Mouse (Mus musculus): ENCODE results near the gene Rnf144b. TPM values are rescaled to one million over a fixed set of nuclear protein-coding genes. Genes with fewer than 3 reads are reported as not detected.

Rnf144b gene
- polyA plus RNA-seq, 2 experiments from 2014 or later, result 0.07 TPM; not detected in 1

DNA sequence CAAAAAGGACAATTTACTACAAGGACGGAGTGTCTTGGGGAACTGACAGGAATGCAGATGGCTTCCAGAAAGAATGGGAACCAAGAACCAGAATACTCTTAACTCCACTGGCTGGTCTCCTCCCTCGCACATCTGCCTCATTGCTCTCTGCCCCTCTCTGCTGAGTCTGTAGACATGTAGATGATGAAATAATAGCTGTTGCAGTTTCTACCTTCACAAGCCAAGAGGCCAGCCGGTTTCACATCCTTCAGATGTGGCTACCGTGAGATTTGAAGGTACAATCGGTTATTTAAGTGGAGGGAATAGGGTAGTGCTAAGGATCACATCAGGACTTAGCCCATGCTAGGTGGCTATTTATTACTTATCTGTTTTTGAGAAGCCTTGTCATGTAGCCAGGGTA lies 59.9 kb downstream of the Rnf144b start:
- no peak for ATAC-seq

DNA sequence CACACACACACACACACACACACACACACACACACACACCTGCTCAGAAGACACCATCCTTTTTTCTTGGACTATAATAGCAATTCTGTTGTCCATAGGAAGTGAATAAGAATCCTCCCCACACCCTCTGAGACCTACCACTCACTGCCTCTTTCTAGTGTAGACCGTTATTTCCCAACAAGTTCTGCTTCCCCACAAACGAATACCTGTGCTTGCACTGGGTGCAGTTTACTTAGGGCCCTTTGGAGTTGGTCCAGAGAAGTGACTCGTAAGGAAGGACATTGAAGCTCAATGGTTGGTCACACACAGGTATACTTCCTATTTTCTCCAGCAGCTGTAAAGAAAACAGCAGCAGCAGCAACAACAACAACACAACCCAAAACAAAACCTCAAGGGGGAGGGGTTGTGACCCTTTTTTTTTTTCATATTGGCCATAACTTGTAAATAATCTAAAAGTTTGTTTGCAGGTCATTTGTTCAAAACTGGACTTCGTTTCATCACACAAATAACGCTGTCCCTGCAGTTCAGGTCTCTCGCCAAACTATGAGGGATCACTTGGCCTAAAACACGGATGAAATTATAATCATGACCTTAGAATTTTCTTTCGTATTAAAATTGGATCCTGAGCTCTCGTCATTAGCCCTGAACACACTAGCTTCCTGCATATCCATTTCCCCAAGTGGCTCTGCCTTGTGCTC lies 60.7 kb downstream of the Rnf144b start:
- ATAC-seq, result no peak

DNA sequence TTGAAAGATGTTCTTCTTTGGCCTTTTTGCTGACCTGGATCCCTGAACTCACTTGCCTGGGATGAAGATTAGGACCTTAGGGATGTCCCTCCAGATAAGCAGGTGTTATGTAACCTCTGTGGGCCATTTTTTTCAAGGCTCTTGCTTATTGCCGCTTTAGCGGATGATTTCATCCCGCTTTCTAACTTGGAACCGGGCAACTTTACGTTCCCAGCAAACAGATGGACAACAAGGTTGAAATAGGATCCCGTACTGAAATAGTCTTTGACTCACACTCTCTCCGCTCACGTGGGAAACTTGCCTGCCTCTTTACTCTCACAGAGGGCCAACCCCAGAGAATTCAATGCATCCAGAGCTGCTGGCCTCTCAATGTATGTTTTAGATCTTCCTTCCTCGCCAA lies 61.3 kb downstream of the Rnf144b start:
- ATAC-seq, result no peak

DNA sequence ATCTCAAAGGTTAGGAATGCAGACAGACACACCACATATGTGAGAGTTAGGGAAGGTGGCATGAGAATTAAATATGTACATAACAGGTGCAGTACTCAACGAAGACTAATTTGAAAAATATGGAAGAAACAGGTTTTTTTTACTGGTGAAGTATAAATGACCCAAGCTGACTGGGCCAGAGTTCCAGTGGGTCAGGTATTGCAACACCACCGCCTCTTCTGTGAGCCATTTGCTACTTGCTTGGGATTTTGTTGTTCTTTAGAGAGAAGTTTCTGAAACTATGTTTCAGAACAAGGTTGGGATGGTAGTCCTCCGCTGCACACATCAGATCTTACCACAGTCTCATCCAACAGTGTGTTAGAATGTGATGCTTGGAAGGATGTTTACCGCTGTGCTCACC lies 65.4 kb downstream of the Rnf144b start:
- no peak for ATAC-seq

DNA sequence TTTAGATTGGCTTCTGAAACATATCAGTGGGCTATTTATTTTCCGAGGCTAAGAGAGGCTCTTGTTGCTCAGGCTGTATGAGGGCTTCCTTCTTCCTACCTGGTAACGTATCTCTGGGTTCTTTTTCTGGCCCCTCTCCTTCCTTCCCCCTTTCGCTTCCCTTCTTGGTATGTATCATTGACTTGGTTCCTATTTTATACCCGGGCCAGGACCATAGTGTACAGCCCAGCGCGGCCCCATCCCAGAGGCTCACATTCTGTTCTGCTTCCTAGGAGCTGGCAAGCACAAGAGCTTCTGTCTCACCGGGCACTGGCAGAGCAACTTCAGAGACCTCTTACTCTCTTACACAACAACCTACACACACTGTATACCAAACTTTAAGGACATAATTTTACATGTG lies 67.5 kb downstream of the Rnf144b start:
- ATAC-seq, result no peak

DNA sequence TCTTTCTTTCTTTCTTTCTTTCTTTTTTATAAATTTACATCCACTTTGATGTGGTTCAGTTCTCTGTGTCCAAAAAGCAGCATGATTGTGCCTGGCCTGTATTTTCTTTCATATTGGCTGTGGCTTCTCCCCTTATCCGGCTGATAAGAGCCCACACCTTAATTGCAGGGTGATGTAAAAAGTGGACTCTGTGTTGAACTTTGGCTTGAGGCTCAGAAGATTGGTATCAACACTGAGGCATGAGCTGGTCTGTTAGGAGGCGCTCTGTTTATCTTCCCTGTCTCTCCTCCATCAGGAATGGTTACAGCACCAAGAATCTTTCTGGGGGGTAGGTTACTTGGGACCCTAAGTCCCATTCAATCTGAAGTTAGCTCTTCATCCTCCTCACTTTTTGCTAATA lies 69.7 kb downstream of the Rnf144b start:
- no peak for ATAC-seq

DNA sequence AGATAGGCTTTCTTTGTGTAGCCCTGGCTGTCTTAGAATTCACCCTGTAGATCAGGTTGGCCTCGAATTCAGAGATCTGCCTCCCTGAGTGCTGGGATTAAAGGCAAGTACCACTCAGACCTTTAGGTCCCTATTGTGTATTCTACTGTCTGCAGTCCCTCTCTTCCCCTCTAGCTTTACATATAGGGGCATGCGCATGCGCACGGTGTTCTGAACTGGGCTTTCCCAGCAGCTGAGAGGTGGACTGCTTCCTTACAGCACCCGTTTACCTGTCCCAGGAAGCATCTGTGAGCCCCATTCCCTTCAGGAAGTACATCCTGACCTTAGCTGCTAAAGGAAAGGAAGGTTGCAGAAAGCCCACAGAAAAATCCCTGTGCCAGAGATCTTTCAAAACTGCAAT lies 70.3 kb downstream of the Rnf144b start:
- ATAC-seq, result no peak

DNA sequence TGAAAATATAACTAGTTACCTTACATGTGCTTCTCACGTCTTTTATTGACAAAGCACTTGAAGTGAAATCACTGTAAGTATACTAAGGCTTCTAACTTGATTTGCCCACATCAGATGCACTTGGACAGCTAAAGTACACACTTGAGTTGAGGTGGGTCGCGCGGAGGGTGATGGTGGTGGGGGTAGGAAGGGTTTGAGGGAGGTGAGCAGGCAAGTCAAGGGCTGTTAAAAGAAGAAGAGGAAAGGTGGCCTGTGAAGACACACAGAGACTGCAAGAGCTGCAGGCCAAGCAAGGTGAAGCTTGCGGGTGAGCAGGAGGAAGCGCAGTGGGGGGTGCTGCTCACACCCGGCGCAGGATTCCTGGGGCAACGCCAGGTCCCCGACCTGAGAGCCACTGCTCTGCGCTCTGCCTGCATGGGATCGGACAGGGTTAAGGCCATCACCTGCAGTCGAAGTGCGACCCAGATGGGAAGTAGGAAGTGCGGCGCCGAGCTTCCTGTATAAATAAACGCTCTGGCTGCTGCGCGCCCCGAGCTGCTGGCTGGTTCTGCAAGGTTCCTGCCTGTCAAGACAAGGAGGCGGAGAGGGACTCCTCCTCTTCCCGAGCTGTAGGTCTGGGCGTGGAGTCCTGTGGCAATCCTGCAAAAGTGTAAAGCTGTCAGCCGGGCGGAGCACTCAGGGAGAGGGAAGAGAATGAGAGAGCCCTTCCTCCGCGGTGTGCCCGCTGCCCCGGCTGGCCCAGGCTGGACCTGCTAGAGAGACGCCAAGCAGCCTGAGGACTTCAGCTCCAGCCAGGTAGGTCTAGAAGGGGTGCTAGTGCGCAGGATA lies 71.1 kb downstream of the Rnf144b start:
- ATAC-seq, result no peak

DNA sequence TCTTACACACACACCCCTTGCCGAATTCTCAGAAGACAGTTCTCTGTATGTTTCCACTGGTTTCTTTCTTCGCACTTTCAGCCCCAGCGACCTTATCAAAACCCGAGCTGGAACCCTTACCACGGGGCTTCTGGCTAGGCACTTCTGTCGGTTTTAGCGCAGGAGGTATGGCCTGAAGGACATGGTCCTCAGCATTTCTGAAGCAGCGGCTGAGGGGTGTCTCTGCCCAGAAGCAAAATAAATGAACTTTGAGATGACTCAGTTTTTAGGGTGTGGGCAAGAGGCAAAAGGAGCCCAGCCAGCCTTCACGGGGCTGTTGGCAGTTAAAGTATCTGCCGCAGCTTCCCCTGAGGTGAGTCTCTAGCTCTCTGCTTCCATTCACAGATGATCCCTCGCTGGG lies 72.2 kb downstream of the Rnf144b start:
- no peak for ATAC-seq

DNA sequence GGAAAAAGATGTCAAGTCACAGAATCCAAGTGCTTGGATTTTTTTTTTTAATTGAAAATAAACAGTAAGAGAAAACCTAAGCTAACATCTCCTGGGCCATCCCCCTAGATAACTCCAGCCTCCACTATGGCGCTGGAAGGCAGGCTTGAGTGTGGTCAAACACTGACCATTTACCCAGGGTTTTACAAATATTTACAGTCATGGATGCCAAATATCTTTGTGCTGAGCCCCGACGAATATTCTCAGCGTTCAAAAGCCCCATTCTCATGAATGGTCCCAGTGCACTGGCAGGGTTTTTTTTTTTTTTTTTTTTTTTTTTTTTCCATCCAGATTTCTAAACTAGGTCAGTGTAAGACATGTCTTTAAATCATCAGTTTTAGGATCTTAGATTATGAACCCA lies 73.0 kb downstream of the Rnf144b start:
- ATAC-seq, result no peak

DNA sequence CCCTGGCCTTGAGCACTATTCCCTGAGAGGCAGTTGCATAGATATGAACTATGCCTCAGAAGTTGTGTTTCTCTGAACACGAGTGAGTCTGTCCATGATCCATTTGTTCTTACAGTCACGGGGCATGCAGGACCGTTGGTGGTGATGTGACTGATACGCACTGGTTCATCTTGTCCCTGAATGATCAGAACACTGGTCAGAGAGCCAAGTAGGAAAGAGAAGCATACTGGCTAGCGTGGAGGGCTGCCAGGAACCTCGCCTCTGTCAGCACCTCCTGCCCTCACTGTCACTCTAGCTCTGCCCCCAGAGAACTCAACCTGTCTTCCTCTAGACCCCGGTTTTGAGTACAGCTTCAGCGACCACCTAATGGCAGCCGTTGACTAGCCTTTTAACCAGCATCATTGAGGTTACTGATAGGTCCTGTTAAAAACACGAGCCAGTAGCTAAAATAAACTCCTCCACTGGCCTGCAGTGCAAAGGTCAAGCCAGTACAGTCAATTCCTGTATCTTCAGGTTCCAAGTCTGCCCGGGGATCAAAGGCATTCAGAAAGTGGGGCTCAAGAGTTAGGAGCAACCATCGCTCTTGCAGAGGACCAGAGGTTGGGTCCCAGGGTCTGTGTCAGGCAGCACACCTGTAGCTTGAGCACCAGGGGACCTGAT lies 77.7 kb downstream of the Rnf144b start:
- no peak for ATAC-seq

DNA sequence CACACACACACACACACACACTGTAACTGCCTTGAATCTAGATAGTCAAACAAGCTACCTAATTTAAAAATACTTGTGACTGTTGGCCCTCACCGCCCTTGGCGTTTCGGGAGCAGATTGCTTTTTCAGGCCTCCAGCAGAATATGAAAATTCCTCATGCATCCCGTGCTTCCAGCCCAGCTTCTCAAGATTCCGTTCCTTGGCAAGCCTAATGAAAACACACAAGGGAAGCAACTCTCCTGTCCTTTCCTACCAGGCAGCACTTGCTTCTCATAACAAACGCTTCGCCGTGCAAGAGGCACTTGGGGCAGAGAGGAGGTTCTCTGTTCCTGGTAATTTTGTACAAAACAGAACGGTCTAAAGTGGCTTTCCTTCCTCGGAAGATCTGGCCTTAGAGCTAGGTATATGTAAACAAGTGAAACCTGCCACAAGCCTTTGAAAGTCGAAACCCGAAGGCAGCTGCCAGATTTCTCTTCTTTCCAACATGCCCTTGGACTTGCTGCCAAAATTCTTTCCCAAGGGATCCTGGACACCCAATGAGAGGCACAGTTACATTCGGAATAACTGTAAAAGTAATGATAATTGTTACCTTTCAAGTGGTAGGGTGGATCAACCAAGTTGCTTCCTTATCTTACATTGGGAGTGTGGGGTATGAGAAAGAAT lies 79.6 kb downstream of the Rnf144b start:
- no peak for ATAC-seq

DNA sequence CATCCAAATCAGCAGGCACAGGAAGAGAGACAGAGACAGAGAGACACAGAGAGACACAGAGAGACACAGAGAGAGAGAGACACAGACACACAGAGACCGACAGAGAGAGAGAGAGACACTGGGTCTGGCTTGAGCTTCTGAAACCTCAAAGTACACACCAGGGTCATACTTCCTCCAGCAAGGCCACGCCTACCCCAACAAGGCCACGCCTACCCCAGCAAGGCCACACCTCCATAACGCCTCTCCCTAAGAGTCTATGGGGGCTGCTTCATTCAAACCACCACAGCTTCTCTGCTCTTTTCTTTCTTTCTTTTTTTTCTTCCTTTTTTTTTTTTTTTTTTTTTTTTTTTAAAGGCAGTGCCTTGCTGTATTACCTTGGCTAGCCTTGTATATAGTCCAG lies 88.0 kb downstream of the Rnf144b start:
- no peak for ATAC-seq

DNA sequence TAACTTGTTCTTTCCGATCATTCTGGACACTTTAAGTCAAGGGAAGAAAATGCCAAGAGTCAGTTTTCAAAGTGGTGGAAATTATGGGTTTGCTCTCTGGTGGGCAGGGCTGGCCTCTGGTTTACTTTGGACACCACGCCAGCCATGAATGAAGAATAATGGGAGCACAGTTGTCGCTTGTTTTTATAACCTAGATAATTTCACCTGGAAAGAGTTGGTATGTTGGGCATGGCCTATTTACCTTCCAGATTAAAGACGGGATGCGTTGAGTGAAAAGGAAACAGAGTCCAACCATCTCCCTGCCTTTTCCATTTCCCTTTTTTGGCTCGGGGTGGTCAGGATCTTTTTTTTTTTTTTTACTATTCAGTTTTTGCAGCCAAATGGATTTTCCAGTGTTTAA lies 88.5 kb downstream of the Rnf144b start:
- no peak for ATAC-seq

DNA sequence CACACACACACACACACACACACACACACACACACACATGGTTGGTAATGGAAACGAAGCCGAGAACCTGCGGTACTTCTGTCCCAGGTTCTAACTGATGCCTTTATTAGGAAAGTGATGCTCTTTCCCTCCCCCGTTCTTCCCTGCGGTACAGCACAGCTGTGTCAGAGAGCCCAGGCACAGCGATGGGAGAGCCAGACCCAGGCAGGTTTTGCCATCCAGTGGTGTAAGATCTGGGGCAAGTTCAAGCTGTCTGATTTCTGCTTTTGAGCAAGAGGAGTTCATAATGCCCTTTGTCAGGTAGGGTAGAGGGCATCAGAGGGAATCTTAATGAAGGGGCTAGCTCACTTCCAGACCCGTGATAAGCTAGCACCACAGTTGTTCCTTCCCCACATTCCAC lies 89.1 kb downstream of the Rnf144b start:
- no peak for ATAC-seq

DNA sequence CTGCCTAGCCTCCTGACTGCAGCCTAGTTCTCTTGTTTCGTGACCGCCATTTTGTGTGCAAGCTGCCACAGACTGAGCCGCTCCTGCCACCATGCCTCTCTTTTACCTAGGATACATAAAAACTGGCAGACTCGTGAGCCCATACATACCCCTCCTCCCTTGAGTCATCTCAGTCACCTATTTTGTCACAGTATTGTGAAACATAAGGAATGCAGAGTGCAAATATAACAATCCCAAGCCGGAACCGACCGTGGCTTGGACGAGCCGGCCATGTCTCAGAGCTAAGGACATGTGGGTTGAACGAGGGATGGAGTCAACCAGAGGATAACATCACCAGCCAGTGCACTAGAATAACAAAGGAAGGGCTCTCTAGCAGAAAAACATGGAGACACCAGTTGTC lies 91.4 kb downstream of the Rnf144b start:
- no peak for ATAC-seq

DNA sequence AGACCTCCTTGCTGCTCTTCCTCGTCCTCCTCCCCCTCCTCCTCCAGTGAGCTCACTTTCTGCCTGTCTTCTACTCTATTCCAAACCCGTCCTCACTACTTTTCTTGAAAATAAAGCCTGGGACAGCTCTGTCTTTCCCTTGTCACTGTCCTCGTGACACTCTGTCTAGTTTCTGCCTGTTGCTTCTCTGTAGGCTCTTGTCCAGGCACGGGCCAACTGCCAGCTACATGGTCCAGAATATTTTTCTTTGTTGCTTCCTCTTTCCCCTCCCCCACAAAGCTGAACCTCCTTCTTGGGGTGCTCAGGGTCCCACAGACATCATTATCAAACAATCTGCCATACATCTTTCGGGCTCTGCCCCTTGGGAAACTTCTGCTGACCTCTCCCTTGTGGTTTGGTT lies 92.4 kb downstream of the Rnf144b start:
- ATAC-seq, result no peak

DNA sequence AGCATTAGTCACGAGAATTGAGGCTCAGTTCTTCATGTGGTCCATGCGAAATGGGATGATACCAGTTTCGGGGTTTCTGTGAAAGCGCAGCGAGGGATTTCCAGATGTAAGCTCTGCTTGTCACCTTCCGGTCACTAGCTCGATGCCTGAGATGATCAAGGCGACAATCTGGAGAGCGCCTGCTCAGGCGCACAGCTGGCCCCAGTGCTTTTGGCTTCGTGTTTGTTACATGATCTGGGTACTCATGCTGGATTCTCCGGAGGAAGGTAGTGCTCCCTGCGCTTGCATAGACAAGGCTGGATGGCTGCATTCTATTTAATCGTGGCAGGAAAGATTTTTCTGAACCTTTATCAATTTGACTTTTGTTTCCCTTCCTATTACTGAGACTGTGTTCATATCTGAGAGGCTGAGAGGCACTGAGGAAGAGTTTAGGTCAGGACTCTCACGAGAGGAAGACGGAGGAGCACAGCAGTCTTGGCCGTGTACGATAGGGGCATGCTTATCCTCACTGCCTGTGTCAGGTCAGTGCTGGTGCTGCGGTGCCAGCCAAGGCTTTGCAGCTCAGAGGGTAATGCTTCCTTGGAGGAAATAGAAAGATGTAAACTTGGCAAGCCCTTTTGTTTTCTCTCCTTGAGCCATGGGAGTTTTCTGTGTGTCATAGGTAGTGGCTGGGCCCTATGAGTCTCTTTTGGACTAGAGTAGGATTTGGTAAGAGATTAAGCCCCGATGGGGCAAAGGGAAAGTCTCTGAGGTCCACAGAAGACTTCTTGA lies 93.5 kb downstream of the Rnf144b start:
- no peak for ATAC-seq

DNA sequence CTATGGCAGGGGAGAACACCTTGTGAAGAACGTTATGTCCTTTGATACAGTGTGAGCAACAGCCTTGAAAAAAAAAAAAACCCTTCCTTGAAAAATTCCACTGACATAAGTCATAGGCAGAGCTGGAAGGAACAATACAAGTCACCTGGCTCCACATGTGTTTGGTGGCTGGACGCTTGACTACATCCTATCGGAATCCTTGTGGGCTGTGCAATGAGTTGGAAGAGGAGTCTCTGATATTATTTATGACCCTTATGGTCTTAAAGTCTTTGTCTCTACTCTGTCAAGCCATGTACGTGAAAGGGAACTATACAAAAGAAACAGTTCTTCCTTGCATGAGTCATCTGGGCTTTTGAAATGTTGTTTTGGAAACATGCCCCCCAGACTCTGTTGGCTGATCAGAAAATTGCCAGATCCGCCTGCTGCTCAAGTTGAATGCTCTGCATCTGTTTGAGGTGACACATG lies 94.7 kb downstream of the Rnf144b start:
- no peak for ATAC-seq

DNA sequence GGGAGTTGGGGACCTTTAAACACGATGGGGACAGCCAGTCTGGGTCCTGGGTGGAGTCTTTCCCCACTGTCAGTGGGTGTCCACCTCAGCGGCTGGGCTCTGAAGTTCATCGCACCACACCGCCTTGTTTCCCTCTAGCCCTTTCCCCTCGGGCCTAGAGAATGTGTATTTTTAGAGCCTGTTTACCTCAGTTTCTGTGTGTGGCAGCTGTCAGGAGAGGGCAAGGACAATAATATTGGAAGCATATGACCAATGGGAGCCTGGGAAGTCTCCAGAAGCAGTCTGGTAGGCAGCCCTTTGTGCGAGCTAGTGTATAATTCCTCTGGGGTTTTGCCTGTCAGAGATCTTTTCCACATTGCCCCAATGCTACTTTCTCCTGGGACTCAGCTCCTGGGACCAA lies 95.9 kb downstream of the Rnf144b start:
- no peak for ATAC-seq

DNA sequence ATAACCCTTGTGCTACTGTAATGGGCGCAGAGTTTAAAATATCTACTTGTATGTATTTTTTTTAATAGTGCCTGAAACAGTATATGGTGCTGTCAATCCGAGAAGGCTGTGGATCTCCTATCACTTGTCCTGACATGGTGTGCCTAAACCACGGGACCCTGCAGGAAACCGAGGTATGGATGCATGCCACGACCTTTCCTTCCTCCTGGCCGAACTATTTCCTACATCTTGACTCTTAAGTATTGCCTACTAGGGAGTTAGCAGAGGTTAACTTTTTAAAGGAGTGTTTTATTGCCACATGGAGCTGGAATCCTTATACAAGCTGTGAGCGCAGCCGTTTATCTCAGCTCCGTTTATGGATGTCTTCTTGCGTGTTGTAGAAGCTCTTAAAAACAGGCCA lies 98.0 kb downstream of the Rnf144b start:
- no peak for ATAC-seq
